ENCODE assay signal across 8 mouse cellular contexts in genomic region chr4:34882818-34883217, GRCm38 (mm10). TPM values are rescaled to one million over a fixed set of nuclear protein-coding genes. Genes with fewer than 3 reads are reported as not detected.
A peak's percentile ranks its signal among the peaks of the same experiment; 100 is the strongest.
DNase-seq lines count a peak whose midpoint lies in the region; ATAC-seq and TF ChIP-seq lines count a peak whose summit lies in the region.

Gene Zfp292 (minus strand): TSS chr4:34882960.

- peak within 1 kb of the TSS; percentile 95 for H3K4me3 ChIP-seq in bone marrow, adult 2 months (replicated peaks; ENCODE audit: control insufficient read depth, low read depth, low read length)
- peak within 1 kb of the TSS; percentile 98 for H3K4me3 ChIP-seq in embryonic facial prominence, embryonic 14.5 days (ENCODE audit: low read depth, low read length)
- H3K4me3 ChIP-seq in heart, adult 2 months: peak within 1 kb of the TSS; percentile 58
- peak within 1 kb of the TSS; percentile 98 for H3K4me3 ChIP-seq in limb, embryonic 13.5 days
- peak within 1 kb of the TSS; percentile 97 for H3K4me3 ChIP-seq in midbrain, embryonic 15.5 days

- peak; percentile 94 for ATAC-seq in embryonic facial prominence, embryonic 14.5 days (ENCODE audit: low read depth)
- peak; percentile 93 for ATAC-seq in limb, embryonic 13.5 days (ENCODE audit: low FRiP score, low read depth)
- ATAC-seq in midbrain, embryonic 15.5 days (replicated peaks): peak; percentile 95

- intact Hi-C loops in heart, adult 2 months (cut with DNase I): loop anchor here (5.0 to 10.0 kb wide), 2 partner anchors 61 to 328 kb away; partner anchors contain the start of gene Akirin2

- peak within 1 kb of the TSS; percentile 100 for H3K9ac ChIP-seq in embryonic facial prominence, embryonic 14.5 days (ENCODE audit: low read depth, low read length)
- H3K9ac ChIP-seq in heart, adult 2 months (ENCODE audit: low read depth, low read length): peak within 1 kb of the TSS; percentile 91
- H3K9ac ChIP-seq in limb, embryonic 13.5 days: peak within 1 kb of the TSS; percentile 99
- peak within 1 kb of the TSS; percentile 98 for H3K9ac ChIP-seq in midbrain, embryonic 15.5 days

- H3K27ac ChIP-seq in bone marrow, adult 2 months (ENCODE audit: control insufficient read depth, insufficient read depth, low read depth, low read length, poor library complexity): peak within 1 kb of the TSS; percentile 96
- H3K27ac ChIP-seq in embryonic facial prominence, embryonic 14.5 days (replicated peaks; ENCODE audit: low read depth, low read length): peak within 1 kb of the TSS; percentile 98
- peak within 1 kb of the TSS; percentile 83 for H3K27ac ChIP-seq in heart, adult 2 months
- peak within 1 kb of the TSS; percentile 97 for H3K27ac ChIP-seq in limb, embryonic 13.5 days
- H3K27ac ChIP-seq in midbrain, embryonic 15.5 days: peak within 1 kb of the TSS; percentile 99

- peak within 1 kb of the TSS; percentile 76 for H3K4me2 ChIP-seq in embryonic facial prominence, embryonic 14.5 days (ENCODE audit: low read depth, low read length)
- peak within 1 kb of the TSS; percentile 79 for H3K4me2 ChIP-seq in limb, embryonic 13.5 days (replicated peaks)
- H3K4me2 ChIP-seq in midbrain, embryonic 15.5 days: peak within 1 kb of the TSS; percentile 57

- H3K27me3 ChIP-seq in embryonic facial prominence, embryonic 14.5 days (replicated peaks; ENCODE audit: control insufficient read depth, insufficient read depth, low read length): no peaks in the 10 kb centered on the region
- H3K27me3 ChIP-seq in heart, adult 2 months (ENCODE audit: control insufficient read depth, insufficient read depth, low read length): no peaks in the 10 kb centered on the region
- no peaks in the 10 kb centered on the region for H3K27me3 ChIP-seq in limb, embryonic 13.5 days
- H3K27me3 ChIP-seq in midbrain, embryonic 15.5 days (replicated peaks): no peaks in the 10 kb centered on the region

- TF ChIP-seq EP300 in heart, adult 2 months (IDR thresholded peaks at IDR 0.05; ENCODE audit: insufficient read depth, low read depth, low read length): 0 out of 2 replicates have a peak, but pooled peaks have one; percentile 55

- TF ChIP-seq POLR2A in bone marrow, adult 2 months (IDR thresholded peaks at IDR 0.05; ENCODE audit: borderline replicate concordance, control insufficient read depth, low read depth, low read length): peak; percentile 95
- peak; percentile 82 for TF ChIP-seq POLR2A in heart, adult 2 months (IDR thresholded peaks at IDR 0.05; ENCODE audit: insufficient read depth, low read depth, low read length)

- peak; percentile 94 for DNase-seq in A20 (ENCODE audit: low read depth, low spot score)
- DNase-seq in embryonic facial prominence, embryonic 14.5 days (ENCODE audit: low spot score): peak; percentile 97
- peak; percentile 93 to 96 for DNase-seq in heart, adult 2 months
- peak; percentile 94 to 95 for DNase-seq in kidney, adult 8-10 months
- peak; percentile 89 for DNase-seq in spleen, adult 18-20 months

- no peaks in the 10 kb centered on the region for H3K9me3 ChIP-seq in embryonic facial prominence, embryonic 14.5 days (ENCODE audit: control insufficient read depth, low read length)
- no peaks in the 10 kb centered on the region for H3K9me3 ChIP-seq in limb, embryonic 13.5 days
- H3K9me3 ChIP-seq in midbrain, embryonic 15.5 days: no peaks in the 10 kb centered on the region

- H3K36me3 ChIP-seq in embryonic facial prominence, embryonic 14.5 days (ENCODE audit: control insufficient read depth, insufficient read depth, low read length): 0 out of 2 replicates have a peak, but pooled peaks cover 3% of the 10 kb centered on the region
- H3K36me3 ChIP-seq in heart, adult 2 months (ENCODE audit: control insufficient read depth, insufficient read depth, low read length): peaks cover 8% of the 10 kb centered on the region
- peaks cover 13% of the 10 kb centered on the region for H3K36me3 ChIP-seq in limb, embryonic 13.5 days
- H3K36me3 ChIP-seq in midbrain, embryonic 15.5 days (replicated peaks): no peaks in the 10 kb centered on the region

- TF ChIP-seq CTCF in bone marrow, adult 2 months (IDR thresholded peaks at IDR 0.05; ENCODE audit: control insufficient read depth, insufficient read depth, low read length): no peak
- TF ChIP-seq CTCF in heart, adult 2 months (IDR thresholded peaks at IDR 0.05): no peak

- H3K79me2 ChIP-seq in heart, adult 2 months (replicated peaks; ENCODE audit: control insufficient read depth, insufficient read depth, low read length): peaks cover 6% of the 10 kb centered on the region; the same call in 1 of the 2 replicates

- H3K4me1 ChIP-seq in bone marrow, adult 2 months (ENCODE audit: control insufficient read depth, insufficient read depth, low read length): no peaks in the 10 kb centered on the region; the same call in 1 of the 2 replicates
- H3K4me1 ChIP-seq in embryonic facial prominence, embryonic 14.5 days (ENCODE audit: control insufficient read depth, insufficient read depth, low read length): peaks cover 12% of the 10 kb centered on the region
- peaks cover 3% of the 10 kb centered on the region for H3K4me1 ChIP-seq in heart, adult 2 months (ENCODE audit: control insufficient read depth, insufficient read depth, low read length)
- peaks cover 31% of the 10 kb centered on the region for H3K4me1 ChIP-seq in limb, embryonic 13.5 days
- peaks cover 32% of the 10 kb centered on the region for H3K4me1 ChIP-seq in midbrain, embryonic 15.5 days

- WGBS in bone marrow, adult 2 months: under 1% methylated on average over 44 of the region's 44 CpGs
- WGBS in embryonic facial prominence, embryonic 14.5 days: 0% methylated on average over 31 of the region's 44 CpGs
- under 1% methylated on average over 44 of the region's 44 CpGs for WGBS in heart, adult 2 months
- WGBS in limb, embryonic 13.5 days: under 1% methylated on average over 40 of the region's 44 CpGs
- WGBS in midbrain, embryonic 15.5 days: under 1% methylated on average over 31 of the region's 44 CpGs

RNA-seq across cellular contexts. Expression of gene Zfp292, which starts in this region (rescaled TPM):
- 5.6 and 11.0 TPM in 2 replicates for polyA plus RNA-seq in bone marrow, adult 2 months (2011; ENCODE audit: insufficient read depth, insufficient read length, low replicate concordance, missing spikeins)
- polyA plus RNA-seq in embryonic facial prominence, embryonic 14.5 days (2014; fragmentation: Nextera tagmentation; extraction: Ambion mirVana): 21.7 and 23.2 TPM in 2 replicates
- total RNA-seq in heart, adult 2 months (2021): 10 to 100 TPM; 14.0 to 15.7 TPM
- polyA plus RNA-seq in heart, adult 2 months (2012; rRNA removed): 1.7 and 3.9 TPM in 2 replicates
- polyA plus RNA-seq in limb, embryonic 13.5 days (2015; fragmentation: Nextera tagmentation; extraction: Ambion mirVana): 24.1 and 26.0 TPM in 2 replicates
- polyA plus RNA-seq in midbrain, embryonic 15.5 days (2015; fragmentation: Nextera tagmentation; extraction: Ambion mirVana): 31.0 and 33.0 TPM in 2 replicates

Comparison
In these comparisons a context has a peak if more than half of its experiments do, and no peak if none do; other contexts are left out.
1. Peak in every context shown above with its lines: DNase-seq, ATAC-seq, H3K4me3 ChIP-seq and H3K27ac ChIP-seq.